Mouse (Mus musculus): ENCODE results near the gene Cd300lf.

Cd300lf gene

DNA sequence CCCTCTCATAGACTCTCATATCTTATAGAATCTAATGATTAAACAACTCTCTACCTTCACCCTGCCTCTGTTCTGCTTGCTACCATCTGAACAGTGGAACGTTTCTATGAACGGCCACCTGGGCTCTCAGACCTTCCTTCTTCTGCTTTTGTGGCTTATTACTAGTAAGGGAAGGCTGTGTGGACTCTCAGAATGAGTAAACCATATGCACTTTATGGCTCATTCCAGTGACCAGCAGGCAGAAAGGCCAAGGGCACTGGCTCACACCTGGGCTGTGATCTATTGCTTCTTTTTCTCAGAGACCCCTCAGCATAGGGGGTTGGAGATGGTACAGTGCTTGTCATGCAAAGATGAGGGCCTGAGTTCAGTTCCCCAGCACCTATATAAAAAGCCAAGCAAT, 27.2 kb downstream of the Cd300lf start:
- no peak for DNase-seq (ENCODE audit: low read depth, low spot score)

DNA sequence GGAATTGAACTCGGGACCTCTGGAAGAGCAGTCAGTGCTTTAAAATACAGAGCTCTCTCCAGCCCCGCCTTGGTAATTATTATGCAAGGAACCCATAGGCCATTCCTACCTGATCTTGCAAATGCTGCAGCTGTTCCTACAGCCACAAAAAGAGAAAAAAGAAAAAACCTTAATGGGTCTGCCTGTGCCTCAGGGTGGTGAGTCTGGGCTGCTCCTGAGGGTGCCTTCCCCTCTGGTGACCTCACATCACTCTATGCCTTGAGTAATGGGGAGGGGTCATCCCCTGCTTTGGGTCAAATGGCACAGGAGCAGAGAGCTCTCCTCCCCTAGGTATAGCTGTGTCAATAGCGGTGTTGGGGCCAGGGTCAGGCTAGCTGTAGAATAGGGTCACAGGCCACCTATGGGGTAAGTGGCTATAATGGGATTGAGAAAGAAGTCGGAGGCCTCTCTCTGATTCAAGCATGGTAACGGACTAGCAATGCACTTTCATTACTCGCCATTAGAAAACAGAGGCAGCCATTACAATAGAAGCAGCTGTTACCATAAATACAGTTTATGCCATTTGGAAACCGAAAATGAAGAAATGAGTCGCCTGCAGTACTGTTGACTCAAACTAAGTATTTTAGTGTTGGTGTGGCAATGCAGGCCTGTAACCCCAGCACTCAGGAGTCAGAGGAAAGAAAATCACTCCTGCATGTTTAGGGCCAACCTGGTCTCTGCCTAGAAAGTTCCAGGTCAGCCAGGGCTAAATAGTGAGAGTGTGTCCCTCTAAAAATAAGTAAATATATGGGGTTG, 28.8 kb downstream of the Cd300lf start:
- DNase-seq (ENCODE audit: low read depth, low spot score): no peak

DNA sequence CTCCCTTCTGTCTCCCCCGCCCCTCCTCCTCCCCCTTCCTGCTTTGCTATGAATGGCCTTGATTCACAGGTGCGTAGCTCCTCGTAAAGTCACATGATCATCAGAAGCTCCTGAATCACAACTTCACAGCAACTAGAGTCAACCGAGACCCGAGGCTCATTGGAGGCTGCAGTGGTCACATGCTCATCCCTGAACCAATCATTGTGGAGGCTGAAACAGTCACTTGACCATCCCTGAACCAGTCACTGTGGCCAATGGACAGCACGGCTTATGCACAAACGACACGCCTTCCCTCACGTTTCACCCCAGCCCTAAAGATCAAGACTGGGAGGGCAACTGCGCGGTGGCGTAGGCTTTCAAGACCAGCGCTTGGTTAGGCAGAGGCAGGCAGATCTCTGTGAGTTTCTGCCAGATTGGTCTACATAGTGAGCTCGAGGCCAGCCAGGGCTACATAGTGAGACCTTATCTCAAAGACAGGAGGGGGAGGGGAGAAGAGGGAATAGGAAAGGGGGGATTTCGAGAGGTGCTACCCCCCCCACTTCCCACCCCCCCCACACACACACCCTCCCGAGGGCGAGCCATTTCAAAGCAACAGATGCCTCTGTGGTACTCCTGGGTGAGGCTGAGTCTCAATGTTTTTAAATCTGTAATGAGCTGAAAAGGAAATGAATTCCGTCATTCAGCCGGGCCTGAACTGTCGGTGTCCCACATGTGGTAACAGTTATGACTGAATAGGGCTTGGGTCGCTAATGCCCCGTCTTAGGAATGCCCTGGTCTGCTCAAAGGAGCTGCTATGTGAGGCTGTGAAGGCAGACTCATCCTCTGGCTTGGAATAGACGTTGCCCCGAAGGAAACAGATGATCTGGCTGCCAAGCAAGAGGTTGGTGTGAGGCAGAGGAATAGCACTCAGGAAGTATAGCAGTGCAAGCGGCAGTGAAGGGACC, 30.1 kb downstream of the Cd300lf start:
- DNase-seq (ENCODE audit: low read depth, low spot score): no peak

DNA sequence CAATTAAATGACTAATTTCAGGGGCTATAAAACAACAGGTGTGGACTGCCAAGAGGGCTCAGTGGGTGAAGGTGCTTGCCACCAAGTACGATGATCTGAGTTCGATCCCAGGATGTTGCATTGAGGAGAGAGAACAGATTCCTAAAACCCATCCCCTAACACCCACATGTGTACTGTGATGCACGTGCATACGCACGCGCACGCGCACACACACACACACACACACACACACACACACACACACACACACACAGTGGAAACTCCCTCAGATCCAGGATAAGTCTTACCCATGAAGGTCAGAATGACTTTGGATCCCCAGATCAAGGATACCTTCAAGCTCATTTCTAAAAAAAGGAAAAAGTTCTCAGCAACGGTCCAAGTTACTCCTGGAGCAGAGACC, 31.7 kb downstream of the Cd300lf start:
- DNase-seq (ENCODE audit: low read depth, low spot score): no peak

DNA sequence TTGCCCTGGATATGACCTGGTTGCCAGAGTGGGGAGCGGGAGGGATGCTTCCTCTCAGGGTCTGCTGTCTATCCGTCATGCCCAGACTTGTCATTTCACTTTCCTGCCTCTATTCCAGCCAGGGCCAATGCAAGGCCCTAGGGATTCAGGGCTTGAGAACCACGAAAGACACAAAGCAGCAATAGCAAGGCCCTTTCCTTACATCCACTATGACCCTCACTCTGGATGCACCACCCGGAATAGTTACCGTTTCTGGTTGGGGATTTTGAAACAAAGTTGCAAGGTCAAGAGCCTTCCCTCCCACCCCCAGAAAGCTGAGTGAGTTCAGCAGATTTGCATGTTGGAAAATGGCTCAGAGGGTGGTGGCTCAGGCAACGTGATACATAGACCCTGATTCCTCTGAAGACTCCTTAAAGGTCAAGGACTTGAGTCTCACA, 32.2 kb downstream of the Cd300lf start:
- DNase-seq (ENCODE audit: low read depth, low spot score): no peak

DNA sequence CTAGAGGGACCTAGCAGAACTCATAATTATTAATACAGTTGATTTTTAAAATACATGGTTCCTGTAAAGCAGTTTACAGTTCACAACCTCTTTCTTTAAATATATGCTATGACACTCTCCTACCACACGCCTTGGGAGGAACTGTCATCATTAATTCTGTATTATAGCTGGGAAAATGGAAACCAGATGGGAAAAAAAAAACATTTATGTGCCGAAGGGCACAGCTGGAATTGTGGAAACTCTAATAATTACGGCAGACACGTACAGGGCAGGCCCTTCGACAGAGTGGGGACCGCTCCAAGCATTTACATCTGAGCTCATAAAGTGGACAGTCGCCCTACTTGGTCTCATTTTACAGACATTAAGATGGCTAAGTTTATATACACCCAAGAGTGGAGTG, 33.1 kb downstream of the Cd300lf start:
- no peak for DNase-seq (ENCODE audit: low read depth, low spot score)

DNA sequence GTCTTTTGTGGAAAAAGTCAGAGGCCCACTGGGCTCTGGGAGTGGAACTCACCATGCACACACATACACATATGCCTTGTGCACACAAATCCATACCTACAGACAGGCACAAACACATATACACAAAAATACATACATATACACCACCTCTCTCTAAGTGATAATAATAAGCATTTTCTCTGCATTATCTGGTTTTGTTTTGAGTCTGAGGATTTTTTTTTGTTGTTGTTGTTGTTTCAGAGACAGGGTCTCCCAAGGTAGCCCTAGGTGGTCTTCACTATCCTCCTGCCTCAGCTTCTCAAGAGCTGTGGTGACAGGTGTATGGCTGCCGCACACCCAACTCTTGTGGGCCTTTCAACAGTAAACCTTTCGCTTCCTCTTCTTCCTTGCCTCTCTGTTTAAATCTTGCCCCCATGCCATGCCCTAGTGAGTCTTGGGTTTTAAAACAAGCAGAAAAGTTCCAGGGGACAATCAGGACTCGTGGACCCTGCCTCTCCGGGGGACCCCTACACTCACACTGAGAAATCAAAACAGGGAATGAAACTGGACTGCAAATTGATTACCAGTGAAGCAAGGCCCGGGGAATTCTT, 33.7 kb downstream of the Cd300lf start:
- DNase-seq (ENCODE audit: low read depth, low spot score): no peak

DNA sequence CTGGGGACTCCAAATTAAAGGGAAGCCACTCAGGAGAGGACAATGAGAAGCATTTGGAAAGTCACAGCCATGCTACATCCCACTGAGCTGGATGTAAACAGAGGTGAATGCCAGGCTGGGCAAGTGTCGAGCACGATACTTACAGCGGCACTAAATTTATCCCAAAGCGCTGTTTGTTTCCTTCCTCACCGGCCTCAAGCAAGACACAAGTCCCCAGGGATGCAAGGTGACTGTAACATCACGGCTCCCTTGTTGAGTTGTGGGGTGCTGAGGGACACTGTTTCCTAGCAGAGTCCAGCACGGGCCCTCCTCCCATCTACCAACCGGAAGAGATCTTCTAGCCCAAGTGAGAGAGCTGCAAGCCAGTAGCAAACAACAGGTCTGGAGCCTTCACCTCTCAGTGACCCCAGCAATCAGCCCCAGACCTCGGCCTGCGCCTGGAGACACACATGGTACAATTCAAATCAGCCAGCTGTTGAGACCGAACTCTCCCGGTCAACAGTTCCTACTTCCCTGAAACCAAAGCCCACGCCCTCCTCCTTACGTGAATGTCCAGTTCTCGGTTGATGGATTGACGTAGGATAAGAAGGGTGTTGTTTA, 34.5 kb downstream of the Cd300lf start:
- DNase-seq (ENCODE audit: low read depth, low spot score): no peak

DNA sequence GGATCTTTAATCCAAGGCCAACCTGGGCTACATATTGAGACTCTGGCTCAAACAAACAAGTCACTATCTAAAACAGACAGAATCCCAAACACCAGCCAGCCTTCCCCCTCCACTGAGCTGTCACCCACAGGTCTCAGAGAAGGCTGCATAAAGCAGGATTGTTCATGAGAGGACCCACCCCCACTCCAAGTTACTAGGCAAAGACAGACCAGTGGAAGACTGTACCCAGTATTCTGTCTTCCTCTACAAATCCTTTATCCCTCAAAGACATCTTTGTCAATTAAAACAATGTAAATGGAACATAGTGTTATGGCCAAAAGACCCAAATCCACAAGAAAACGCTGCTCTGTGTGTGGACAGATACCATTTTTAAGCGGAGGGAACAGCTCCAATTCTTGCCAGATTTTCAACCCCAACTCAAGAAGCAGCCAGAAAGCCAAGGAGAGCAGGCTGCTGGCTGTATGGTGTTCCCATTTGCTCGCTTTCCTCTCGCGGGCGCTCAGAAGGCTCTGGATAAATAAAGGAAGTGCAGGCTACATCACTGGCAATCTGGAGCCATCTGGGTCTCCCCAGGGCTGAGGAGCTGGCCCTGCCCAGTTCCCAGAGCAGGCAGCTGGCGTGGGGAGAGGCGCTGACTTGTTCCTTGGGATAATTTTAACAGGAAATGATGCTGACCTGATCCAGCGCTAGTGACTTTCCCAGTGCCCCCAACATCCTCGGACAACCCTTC, 35.4 kb downstream of the Cd300lf start:
- no peak for DNase-seq (ENCODE audit: low read depth, low spot score)

DNA sequence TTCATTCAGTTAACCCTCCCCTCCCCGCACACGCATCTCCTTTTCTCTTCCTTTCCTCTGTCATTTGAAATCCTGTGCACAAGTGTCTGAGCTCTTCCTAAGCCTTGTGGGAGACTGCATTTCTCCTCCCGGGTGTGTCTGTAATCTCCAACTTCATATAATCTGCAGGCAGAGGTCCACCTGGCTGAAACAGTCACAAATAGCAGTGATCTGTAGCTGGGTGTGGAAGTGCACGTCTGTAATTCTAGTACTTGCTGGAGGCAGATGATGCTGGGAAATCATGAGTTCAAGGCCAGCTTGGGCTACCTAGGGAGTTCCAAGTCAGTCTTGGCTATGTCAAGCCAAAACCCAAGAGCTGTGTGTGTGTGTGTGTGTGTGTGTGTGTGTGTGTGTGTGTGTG, 41.7 kb downstream of the Cd300lf start:
- DNase-seq (ENCODE audit: low read depth, low spot score): no peak

DNA sequence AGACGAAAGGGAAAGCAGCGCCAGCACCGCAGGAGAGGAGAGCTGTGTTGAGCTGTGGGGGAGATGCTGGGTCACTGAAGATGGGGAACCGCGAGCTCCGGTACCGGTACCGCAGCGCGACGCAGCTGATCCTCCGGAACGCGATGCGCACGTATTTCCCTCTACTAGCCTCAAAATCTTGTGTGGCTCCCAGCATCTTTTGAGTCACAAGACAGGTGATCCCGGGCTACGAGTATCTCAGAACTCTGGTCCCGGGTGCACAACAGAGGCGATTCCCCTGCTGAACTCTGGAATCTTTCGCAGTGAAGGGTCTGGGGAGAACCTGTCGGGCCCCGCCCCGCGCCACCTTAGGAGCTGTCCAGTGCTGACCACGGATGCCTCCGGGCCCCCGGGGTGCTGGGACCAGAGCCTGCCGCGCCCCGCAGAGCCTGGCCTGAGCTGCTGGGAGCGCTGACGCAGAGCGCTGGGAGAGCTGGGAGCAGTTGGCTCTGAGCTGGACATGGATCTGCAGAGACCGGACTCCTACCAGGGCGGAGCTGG, 42.4 kb downstream of the Cd300lf start, which contains the start of gene Rab37:
TSS of gene Rab37 (plus strand) at position 70 of the 540 bp plus-strand sequence.
- no peak for DNase-seq (ENCODE audit: low read depth, low spot score)

DNA sequence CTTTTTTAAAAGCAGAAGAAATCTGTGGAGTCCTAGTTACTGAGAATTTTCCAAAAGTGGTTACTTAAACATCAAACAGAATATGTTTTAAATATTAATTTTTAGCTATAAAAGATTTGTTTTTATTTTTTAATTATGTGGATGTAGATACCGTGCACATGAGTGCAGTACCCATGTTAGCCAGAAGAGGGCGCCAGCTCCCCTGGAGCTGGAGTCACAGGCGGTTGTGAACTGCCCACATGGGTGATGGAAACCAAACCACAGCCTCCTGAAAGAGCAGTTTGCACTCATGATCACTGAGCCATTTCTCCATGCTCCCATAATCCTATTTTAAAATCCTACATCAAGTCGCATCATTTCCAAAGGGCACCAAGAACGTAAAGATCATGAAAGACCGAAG, 43.9 kb downstream of the Cd300lf start:
- no peak for DNase-seq (ENCODE audit: low read depth, low spot score)

DNA sequence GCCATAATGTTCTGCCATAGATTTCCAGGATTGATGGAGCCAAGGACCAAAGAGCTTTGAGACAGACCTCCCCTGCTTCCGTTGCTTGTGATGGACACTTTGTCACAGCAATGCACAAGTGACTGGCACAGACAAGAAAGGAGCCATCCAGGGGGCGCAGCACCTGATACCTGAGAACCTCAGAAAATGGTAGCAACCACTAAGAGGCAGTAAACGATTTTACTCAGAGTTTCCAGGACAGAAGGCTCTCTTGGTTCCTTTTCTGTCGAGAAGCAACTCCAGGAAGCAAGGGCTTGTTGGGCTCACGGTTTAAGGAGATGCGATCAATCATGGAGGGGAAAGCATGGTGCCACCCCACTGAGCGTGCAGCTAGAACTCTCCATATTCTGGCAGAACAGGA, 47.6 kb downstream of the Cd300lf start:
- no peak for DNase-seq (ENCODE audit: low read depth, low spot score)

DNA sequence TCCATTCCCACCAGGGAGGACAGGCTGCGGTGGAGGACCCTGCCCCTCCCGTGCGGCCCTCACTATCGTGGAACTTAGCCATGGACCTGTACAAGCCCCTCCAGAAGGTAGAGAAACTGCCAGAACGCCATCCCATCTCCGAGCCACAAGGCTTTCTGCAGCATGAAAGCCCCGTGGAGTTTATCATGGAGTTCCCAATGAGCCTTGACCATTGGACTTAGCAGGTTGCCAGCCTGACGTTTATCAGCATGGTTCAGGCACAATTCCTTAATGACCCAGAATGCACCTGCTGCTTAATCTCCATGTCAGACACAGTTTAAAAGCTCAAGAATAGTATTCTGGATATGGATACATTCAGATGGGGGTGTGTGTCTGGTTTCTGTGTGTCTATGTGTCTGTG, 48.7 kb downstream of the Cd300lf start:
- DNase-seq (ENCODE audit: low read depth, low spot score): no peak

DNA sequence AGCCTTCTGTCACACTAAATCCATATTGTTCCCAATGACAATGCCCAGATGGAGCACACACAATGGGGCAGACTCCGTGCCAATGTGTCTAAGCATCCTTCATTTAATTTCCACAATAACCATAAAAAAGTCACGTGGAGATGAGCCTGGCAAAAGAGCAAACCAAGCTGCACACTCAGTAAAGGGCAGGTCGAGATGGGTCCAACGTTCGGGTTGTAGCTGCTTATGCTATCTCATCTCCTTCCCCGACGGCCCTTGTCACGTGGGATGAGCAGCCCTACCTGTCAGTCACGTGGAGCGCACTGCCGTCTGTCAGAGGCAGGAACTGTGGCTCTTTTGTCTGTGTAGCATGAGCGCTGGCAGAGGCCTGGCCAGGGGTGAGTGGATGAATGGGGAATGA, 49.2 kb downstream of the Cd300lf start:
- no peak for DNase-seq (ENCODE audit: low read depth, low spot score)

DNA sequence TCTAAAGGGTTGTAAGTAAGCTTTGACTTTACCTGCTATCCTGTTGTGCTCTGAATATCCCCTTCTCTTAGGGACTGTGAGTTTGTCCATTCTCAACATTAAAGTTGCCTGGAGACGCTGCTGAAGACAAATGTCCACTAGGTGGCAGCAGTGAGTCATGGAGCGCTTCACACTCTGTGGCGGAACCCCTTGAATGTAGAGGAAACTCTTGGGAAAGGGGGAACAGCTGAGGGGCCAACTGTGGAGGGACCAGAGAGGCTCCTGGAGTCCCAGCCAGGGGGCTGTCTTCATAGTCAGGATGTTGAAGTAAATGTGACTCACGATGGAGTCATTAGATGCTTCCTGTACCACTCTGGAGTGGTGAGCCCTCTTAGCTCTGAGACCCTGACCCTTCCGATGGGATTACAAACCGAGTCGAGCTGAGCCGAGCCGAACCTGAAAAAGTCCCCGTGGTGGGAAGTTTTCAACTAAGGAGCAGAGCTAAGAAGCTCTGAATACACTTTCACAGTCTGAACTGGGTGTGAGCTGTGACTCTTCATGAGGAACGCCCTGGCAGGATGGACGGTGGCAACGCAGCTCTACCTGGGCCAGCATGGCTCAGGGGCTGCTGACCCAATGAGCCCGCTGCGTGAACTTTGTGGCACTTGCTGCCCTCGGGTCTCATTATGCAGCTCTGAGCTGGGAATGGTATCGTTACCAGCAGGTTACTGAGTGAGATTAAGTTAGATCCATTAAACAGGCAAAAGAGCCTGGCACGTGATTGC, 50.2 kb downstream of the Cd300lf start:
- DNase-seq (ENCODE audit: low read depth, low spot score): peak; percentile 53

DNA sequence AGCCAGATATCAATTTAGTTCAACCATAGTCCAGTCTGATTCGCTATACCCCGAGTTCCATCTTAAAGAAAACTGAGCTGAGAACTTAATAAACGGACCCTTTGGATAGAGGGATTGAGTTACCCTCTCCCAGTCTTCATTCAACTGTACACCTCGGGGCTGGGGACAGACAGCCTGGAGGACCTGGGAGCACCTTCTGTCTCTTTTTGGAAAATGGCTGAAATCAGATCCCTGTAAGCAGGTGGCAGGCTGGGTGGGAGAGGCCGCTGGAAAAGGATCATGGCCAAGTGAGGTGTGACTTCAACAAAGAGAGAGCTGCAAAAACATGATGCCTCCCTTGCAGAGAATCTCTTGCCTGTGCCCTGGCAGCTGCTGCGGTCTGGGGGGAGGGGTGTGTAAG, 51.6 kb downstream of the Cd300lf start:
- no peak for DNase-seq (ENCODE audit: low read depth, low spot score)

DNA sequence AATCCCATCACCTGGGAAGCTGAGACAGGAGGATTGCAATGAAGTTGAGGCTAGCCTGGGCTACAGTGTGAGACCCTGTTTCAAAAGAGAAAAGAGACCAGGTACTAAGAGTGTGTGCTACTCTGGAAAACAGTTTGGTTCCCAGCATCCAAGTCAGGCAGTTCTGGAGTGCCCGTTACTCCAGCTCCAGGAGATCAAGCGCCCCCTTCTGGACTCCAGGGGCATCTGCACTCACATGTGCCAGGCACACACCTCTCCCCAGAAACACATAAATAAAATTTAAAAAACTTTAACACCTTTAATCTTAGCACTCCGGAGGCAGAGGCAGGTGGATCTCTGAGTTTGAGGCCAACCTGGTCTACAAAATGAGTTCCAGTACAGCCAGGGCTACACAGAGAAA, 52.4 kb downstream of the Cd300lf start:
- DNase-seq (ENCODE audit: low read depth, low spot score): no peak

DNA sequence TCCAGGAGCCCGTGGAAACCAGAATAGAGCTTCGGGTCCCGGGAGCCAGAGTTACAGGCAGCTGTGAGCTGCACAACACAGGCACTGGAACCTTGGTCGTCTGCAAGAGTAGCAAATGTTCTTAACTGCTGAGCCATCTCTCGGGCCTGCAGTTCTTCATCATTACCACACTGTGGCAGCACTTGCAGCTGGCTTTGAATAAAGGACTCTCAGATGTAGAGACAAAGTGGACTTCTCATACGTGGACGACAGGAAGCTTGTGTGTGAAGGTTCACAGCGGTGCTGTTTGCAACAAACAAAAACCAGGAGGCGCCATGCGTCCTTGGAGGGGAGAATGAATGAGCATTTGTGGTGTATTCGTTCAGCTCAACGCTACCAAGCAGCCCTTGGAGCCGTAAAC, 52.9 kb downstream of the Cd300lf start:
- DNase-seq (ENCODE audit: low read depth, low spot score): peak; percentile 42

DNA sequence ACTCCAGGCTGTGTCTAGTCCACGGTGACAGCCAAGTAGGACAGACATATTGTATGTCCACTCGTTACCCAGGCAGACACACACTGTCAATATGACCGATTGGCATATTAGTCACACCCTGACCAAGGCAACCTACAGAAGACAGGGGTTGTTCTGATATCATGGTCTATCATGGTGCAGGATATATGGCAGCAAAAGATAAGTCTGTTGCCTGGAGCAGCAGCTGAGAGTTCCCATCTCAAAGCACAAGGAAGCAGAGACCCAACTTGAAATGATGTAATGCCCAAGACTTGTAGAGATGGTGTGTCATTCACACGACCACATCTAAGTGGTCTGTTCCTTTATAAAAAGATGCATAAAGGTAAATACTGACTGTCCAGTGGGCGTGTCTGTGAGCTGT, 55.1 kb downstream of the Cd300lf start:
- no peak for DNase-seq (ENCODE audit: low read depth, low spot score)
